Mouse (Mus musculus) limb, embryonic 12.5 days (tissue): ENCODE results near the gene Neb. TPM values are rescaled to one million over a fixed set of nuclear protein-coding genes. Genes with fewer than 3 reads are reported as not detected.

Source experiments
- ATAC-seq: fragments of 200-750 bp; cut with Nextera tagmentation; 2 replicates; pipeline ENCODE4 v1.8.0; 2017; ENCODE audit warnings: low read depth, moderate TSS enrichment; ENCODE audit not compliant: insufficient number of reproducible peaks, insufficient read depth, low FRiP score, low TSS enrichment
- H3K27ac ChIP-seq: fragments of 300-500 bp; sonication (generic); 2 replicates; pipeline ENCODE4 v1.5.1; 2016; ENCODE audit warnings: mild to moderate bottlenecking, moderate library complexity
- H3K27me3 ChIP-seq: fragments of 300-500 bp; sonication (generic); 2 replicates; pipeline ENCODE4 v1.6.1; 2016; ENCODE audit warnings: mild to moderate bottlenecking, moderate library complexity
- H3K36me3 ChIP-seq: fragments of 300-500 bp; sonication (generic); 2 replicates; pipeline ENCODE4 v1.6.1; 2016; ENCODE audit warnings: mild to moderate bottlenecking, moderate library complexity
- H3K4me1 ChIP-seq: fragments of 300-500 bp; sonication (generic); replicated peaks from 2 replicates; pipeline ENCODE4 v1.6.1; 2016
- H3K4me2 ChIP-seq: fragments of 300-500 bp; sonication (generic); 2 replicates; pipeline ENCODE4 v1.6.1; 2016; ENCODE audit warnings: mild to moderate bottlenecking, moderate library complexity
- H3K4me3 ChIP-seq: fragments of 300-500 bp; sonication (generic); replicated peaks from 2 replicates; pipeline ENCODE4 v1.5.1; 2016; ENCODE audit warnings: mild to moderate bottlenecking
- H3K9ac ChIP-seq: fragments of 300-500 bp; sonication (generic); replicated peaks from 2 replicates; pipeline ENCODE4 v1.6.1; 2016; ENCODE audit warnings: mild to moderate bottlenecking, moderate library complexity
- H3K9me3 ChIP-seq: fragments of 300-500 bp; sonication (generic); 2 replicates; pipeline ENCODE4 v1.6.1; 2016; ENCODE audit warnings: mild to moderate bottlenecking, moderate library complexity
- WGBS: fragments of 180-500 bp; shearing (Covaris S2); methylation state at CpG from one replicate; pipeline ENCODE4 v1.1.7; 2016; 5-methylcytosine and 5-hydroxymethylcytosine counted together
- polyA plus RNA-seq: library from polyadenylated mRNA; unstranded; fragments of >200 nt; fragmentation: Nextera tagmentation; extraction: Ambion mirVana; gene quantifications from 2 replicates; pipeline ENCODE4 v1.2.1, GENCODE M21; 2016

Neb gene
- polyA plus RNA-seq, 1 experiment from 2014 or later, result 43.4 TPM

DNA sequence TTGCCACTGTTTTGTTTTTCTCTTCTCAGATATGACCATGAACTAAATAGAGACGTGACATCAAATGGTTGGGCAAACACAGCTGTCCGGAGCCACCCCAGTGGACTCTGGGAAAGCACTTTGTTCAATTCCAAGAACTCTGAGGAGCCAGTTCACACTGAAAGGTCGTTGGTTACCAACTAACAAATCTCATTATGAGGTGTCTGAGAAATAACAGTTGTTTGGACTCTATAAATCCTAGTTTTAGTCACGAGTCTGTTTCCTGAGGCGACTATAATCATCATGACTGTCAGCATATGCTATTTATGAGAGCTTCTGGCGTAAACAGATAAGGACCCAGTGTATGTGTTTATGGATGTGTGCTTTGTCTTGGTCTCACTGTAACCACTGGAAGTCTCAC, 5.8 kb downstream of the Neb start:
- Histone ChIP-seq H3K9me3 (no peaks in the 10 kb centered on the region), H3K27me3 (no peaks in the 10 kb centered on the region), H3K36me3 (no peaks in the 10 kb centered on the region), H3K4me2 (no peak overlapping the region), H3K4me1 (no peaks in the 10 kb centered on the region), H3K4me3 (no peak overlapping the region), H3K27ac (no peak overlapping the region), H3K9ac (no peak overlapping the region)
- no peak for ATAC-seq
- WGBS, result 42% methylated on average over 6 of the region's 6 CpGs

DNA sequence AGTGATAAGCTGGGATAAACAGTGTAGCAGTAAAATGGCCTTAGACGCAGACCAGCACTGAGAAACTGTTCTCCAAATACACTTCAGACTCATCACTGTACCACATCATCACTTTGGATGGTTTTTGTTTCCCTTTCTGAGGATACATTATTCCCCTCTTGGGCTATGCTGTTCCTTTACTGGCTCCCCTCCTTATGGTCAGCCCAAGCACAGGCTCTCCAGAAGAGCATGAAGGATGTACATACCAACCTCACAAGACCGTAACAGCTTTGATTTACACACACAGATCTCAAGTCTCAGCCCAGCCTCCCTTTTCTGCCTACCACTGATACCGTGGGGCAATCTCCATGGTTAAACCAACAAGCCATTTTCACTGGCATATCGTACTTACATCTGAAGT, 6.2 kb downstream of the Neb start:
- 83% methylated on average over 4 of the region's 4 CpGs for WGBS
- Histone ChIP-seq H3K4me2 (no peak overlapping the region), H3K4me1 (no peaks in the 10 kb centered on the region), H3K9me3 (no peaks in the 10 kb centered on the region), H3K27me3 (no peaks in the 10 kb centered on the region), H3K4me3 (no peak overlapping the region), H3K36me3 (no peaks in the 10 kb centered on the region), H3K9ac (no peak overlapping the region), H3K27ac (no peak overlapping the region)
- ATAC-seq, result no peak

DNA sequence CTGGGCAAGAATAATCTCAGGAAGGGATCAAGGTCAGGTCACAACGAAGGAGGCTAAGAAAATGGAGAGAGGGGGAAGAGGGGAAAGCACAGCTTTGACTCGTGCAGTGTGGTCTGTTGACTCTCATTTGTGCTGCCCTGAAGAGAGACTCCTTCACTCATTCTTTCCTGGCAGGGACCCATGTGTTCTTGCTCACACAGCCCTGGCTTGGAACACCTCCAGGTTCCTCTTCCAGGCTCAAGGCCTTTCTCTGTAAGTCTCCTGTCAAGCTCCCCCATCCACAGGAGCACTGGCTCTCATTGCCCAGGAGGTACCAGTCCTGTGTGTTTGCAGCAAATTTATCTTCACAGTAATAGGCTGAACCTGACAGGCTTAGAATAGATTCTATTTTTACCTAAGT, 7.2 kb downstream of the Neb start:
- Histone ChIP-seq H3K4me1 (no peaks in the 10 kb centered on the region), H3K9ac (no peak overlapping the region), H3K27ac (no peak overlapping the region), H3K36me3 (no peaks in the 10 kb centered on the region), H3K27me3 (no peaks in the 10 kb centered on the region), H3K4me3 (no peak overlapping the region), H3K9me3 (no peaks in the 10 kb centered on the region), H3K4me2 (no peak overlapping the region)
- ATAC-seq, result no peak
- 56% methylated on average over 2 of the region's 2 CpGs for WGBS

DNA sequence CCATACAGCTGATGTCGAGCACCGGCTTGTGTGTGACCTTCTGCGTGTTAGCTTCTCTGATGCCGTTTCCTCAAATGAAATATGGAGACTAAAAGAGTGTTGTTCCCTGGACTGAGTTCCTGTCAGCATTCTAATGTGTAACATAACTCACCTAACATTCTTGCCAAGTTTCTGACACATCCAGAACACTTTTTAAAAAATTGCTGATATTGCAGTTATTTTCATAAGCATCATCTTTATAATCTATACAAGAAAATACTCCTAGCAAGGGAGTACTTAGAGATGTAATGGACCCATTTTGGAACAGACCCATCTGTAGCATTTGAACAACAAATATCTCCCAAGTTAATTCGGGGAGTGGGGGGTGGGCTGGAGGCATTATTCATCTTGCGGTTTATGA, 8.7 kb downstream of the Neb start:
- Histone ChIP-seq H3K4me3 (no peak overlapping the region), H3K9ac (no peak overlapping the region), H3K27ac (no peak overlapping the region), H3K4me1 (no peaks in the 10 kb centered on the region; the same call in 1 of the 2 replicates), H3K9me3 (no peaks in the 10 kb centered on the region), H3K36me3 (no peaks in the 10 kb centered on the region), H3K27me3 (no peaks in the 10 kb centered on the region), H3K4me2 (no peak overlapping the region)
- ATAC-seq, result no peak
- WGBS, result 81% methylated on average over 6 of the region's 6 CpGs

- Histone ChIP-seq H3K27ac (no peak overlapping the region), H3K36me3 (no peaks in the 10 kb centered on the region), H3K4me2 (no peak overlapping the region), H3K4me1 (no peaks in the 10 kb centered on the region; the same call in 1 of the 2 replicates), H3K4me3 (no peak overlapping the region), H3K9ac (no peak overlapping the region), H3K9me3 (no peaks in the 10 kb centered on the region), H3K27me3 (no peaks in the 10 kb centered on the region)
- WGBS, result 87% methylated on average over 5 of the region's 5 CpGs
- no peak for ATAC-seq
These were observed 10.6 kb downstream of the Neb start for GRCm38 (mm10) chr2:52367665-52368064.

- ATAC-seq, result no peak
- no peaks in the 10 kb centered on the region for H3K9me3 ChIP-seq
- no peaks in the 10 kb centered on the region for H3K27me3 ChIP-seq
- no peak overlapping the region for H3K4me2 ChIP-seq
- H3K4me1 ChIP-seq, result no peaks in the 10 kb centered on the region; the same call in 1 of the 2 replicates
- H3K4me3 ChIP-seq, result no peak overlapping the region
- no peaks in the 10 kb centered on the region for H3K36me3 ChIP-seq
- 62% methylated on average over 13 of the region's 13 CpGs for WGBS
- no peak overlapping the region for H3K27ac ChIP-seq
- H3K9ac ChIP-seq, result no peak overlapping the region
These were observed 11.0 kb downstream of the Neb start for GRCm38 (mm10) chr2:52367248-52367647.

DNA sequence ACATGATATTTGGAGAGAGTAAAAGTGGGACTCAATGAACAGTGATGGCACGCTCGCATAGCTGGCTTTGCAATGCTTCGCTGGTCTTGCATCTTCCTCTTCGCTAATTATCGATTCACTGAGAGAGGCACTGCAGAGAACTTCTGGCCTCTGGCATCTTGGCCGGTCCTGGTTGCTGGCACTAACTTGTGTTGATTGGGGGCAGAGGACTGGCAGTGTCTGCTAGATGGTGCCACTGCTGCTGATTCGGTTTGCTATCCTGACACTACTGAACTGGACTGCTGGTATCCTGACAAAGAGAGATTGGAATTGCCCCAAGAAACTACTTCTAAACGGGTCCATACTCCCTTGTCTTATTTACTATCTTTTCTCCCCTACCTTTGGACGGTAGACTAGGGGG, 17.2 kb downstream of the Neb start:
- H3K27ac ChIP-seq, result no peak overlapping the region
- H3K4me3 ChIP-seq, result no peak overlapping the region
- H3K27me3 ChIP-seq, result no peaks in the 10 kb centered on the region
- 93% methylated on average over 9 of the region's 9 CpGs for WGBS
- no peaks in the 10 kb centered on the region for H3K36me3 ChIP-seq
- H3K9me3 ChIP-seq, result no peaks in the 10 kb centered on the region
- H3K4me2 ChIP-seq, result no peak overlapping the region
- no peak for ATAC-seq
- H3K4me1 ChIP-seq, result no peaks in the 10 kb centered on the region; the same call in 1 of the 2 replicates
- no peak overlapping the region for H3K9ac ChIP-seq

- H3K4me2 ChIP-seq, result no peak overlapping the region
- WGBS, result 65% methylated on average over 1 of the region's 1 CpGs
- H3K4me3 ChIP-seq, result no peak overlapping the region
- H3K36me3 ChIP-seq, result no peaks in the 10 kb centered on the region
- no peak for ATAC-seq
- no peak overlapping the region for H3K27ac ChIP-seq
- no peaks in the 10 kb centered on the region for H3K4me1 ChIP-seq
- H3K9ac ChIP-seq, result no peak overlapping the region
- H3K9me3 ChIP-seq, result no peaks in the 10 kb centered on the region
- no peaks in the 10 kb centered on the region for H3K27me3 ChIP-seq
These were observed 18.6 kb downstream of the Neb start for GRCm38 (mm10) chr2:52359722-52360121.

DNA sequence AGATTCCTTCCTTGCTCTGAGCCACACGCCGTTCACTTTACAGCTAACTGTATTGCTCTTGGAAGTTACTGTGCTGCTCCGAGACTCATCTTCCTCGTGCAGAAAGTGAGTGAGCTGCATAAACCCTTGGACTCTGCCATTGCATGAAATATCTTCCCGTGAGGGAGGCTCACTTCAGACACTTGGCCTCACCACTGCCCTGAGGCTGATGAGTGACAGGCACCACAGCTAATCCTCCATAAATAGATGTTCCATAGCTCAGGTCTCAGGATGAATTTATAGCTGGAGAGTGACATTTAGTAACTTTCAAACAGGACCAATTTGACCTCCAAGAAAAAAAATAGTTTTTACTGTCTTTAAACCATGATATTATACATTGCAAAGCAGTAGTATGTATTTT, 20.1 kb downstream of the Neb start:
- Histone ChIP-seq H3K4me2 (no peak overlapping the region), H3K9ac (no peak overlapping the region), H3K36me3 (no peaks in the 10 kb centered on the region), H3K4me1 (no peaks in the 10 kb centered on the region), H3K27ac (no peak overlapping the region), H3K27me3 (no peaks in the 10 kb centered on the region), H3K4me3 (no peak overlapping the region), H3K9me3 (no peaks in the 10 kb centered on the region)
- 81% methylated on average over 5 of the region's 5 CpGs for WGBS
- ATAC-seq, result no peak

- 86% methylated on average over 1 of the region's 1 CpGs for WGBS
- H3K27me3 ChIP-seq, result no peaks in the 10 kb centered on the region
- no peak overlapping the region for H3K9ac ChIP-seq
- H3K4me1 ChIP-seq, result no peaks in the 10 kb centered on the region
- no peak overlapping the region for H3K4me2 ChIP-seq
- no peaks in the 10 kb centered on the region for H3K36me3 ChIP-seq
- peaks cover 5% of the 10 kb centered on the region; the same call in 1 of the 2 replicates for H3K9me3 ChIP-seq
- no peak for ATAC-seq
- H3K4me3 ChIP-seq, result no peak overlapping the region
- H3K27ac ChIP-seq, result no peak overlapping the region
These were observed 27.2 kb downstream of the Neb start for GRCm38 (mm10) chr2:52351029-52351428.

DNA sequence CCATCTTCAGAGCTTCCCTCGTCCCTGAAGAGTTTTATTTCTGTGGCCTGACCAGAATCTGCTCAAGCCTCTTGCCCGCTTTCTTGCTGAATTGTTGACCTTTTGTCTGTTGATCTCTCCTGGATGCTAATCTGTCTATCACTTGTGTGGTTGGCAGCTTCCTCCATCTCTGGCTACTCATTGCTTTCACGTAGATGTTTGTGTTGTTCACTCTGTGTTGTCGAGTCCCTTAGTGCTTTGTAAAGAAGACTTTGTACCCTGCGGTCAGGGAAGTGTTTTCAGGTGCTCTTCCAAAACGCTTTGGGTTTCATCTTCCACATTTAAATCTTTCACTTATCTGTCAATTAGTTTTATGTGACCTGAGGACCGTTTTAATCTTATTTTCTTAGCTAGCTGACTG, 37.3 kb downstream of the Neb start:
- Histone ChIP-seq H3K4me3 (no peak overlapping the region), H3K27me3 (no peaks in the 10 kb centered on the region), H3K27ac (no peak overlapping the region), H3K4me1 (no peaks in the 10 kb centered on the region), H3K36me3 (no peaks in the 10 kb centered on the region), H3K4me2 (no peak overlapping the region), H3K9ac (no peak overlapping the region), H3K9me3 (no peaks in the 10 kb centered on the region)
- WGBS, result 79% methylated on average over 7 of the region's 7 CpGs
- ATAC-seq, result no peak

DNA sequence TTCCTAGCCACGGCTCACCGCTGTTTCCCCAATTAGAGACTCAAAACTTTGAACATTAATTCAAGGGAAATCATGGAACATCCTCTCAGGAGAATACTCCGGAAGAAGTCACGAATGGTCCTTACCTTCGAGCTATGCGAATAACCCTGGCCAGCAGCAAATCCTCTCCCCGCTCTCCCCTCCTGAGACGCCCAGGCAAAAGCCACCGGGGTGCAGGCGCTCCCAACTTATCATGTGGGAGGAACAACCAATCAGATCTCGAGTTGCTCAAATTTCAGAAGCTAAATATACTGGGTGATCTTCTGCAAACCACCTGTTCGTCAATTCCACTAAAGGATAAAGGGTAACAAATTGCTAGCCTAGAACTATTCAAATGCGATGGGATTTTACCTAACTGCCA, 42.7 kb downstream of the Neb start:
- no peak for ATAC-seq
- no peaks in the 10 kb centered on the region for H3K36me3 ChIP-seq
- no peaks in the 10 kb centered on the region for H3K4me1 ChIP-seq
- H3K27me3 ChIP-seq, result no peaks in the 10 kb centered on the region
- no peak overlapping the region for H3K4me2 ChIP-seq
- no peak overlapping the region for H3K27ac ChIP-seq
- no peak overlapping the region for H3K4me3 ChIP-seq
- 81% methylated on average over 13 of the region's 13 CpGs for WGBS
- no peaks in the 10 kb centered on the region for H3K9me3 ChIP-seq
- no peak overlapping the region for H3K9ac ChIP-seq
